ENCODE assay signal across 7 mouse cellular contexts in genomic region chr7:18871031-18871430, GRCm38 (mm10). TPM values are rescaled to one million over a fixed set of nuclear protein-coding genes. Genes with fewer than 3 reads are reported as not detected.
DNase-seq lines count a peak whose midpoint lies in the region; ATAC-seq and TF ChIP-seq lines count a peak whose summit lies in the region.
"Not testable (repeated sequence)": the region's sequence is repeated elsewhere in the genome, so short reads cannot be mapped to it uniquely, and the experiment has no call there.

TSS of gene Pglyrp1 (plus strand) at chr7:18871331.

- not testable (repeated sequence) for H3K36me3 ChIP-seq in hindbrain, embryonic 14.5 days (replicated peaks; ENCODE audit: control insufficient read depth, insufficient read depth); midbrain, postnatal 0 days (ENCODE audit: insufficient read depth, low read length); stomach, embryonic 15.5 days

- ATAC-seq in erythroblast, adult 5-6 weeks (replicated peaks; ENCODE audit: low FRiP score, poor library complexity, severe bottlenecking); hindbrain, embryonic 14.5 days (ENCODE audit: low FRiP score); midbrain, postnatal 0 days (ENCODE audit: low FRiP score); stomach, embryonic 15.5 days (ENCODE audit: insufficient read depth, low FRiP score, low read depth): not testable (repeated sequence)

- not testable (repeated sequence) for H3K4me3 ChIP-seq in hindbrain, embryonic 14.5 days (replicated peaks; ENCODE audit: low read length); lung, adult 2 months (replicated peaks; ENCODE audit: extremely low read depth, low read depth, low read length); midbrain, postnatal 0 days (ENCODE audit: low read depth, low read length); stomach, embryonic 15.5 days (replicated peaks)

- not testable (repeated sequence) for H3K9me3 ChIP-seq in hindbrain, embryonic 14.5 days (ENCODE audit: control insufficient read depth, low read length); midbrain, postnatal 0 days (ENCODE audit: low read length); stomach, embryonic 15.5 days

- not testable (repeated sequence) for TF ChIP-seq POLR2A in lung, adult 2 months (IDR thresholded peaks at IDR 0.05; ENCODE audit: borderline replicate concordance, extremely low read depth, low read depth, low read length)

- not testable (repeated sequence) for H3K27ac ChIP-seq in hindbrain, embryonic 14.5 days; midbrain, postnatal 0 days (ENCODE audit: low read depth, low read length); stomach, embryonic 15.5 days

- not testable (repeated sequence) for H3K9ac ChIP-seq in hindbrain, embryonic 14.5 days; midbrain, postnatal 0 days (replicated peaks; ENCODE audit: low read length, poor library complexity, severe bottlenecking); stomach, embryonic 15.5 days

- TF ChIP-seq CTCF in lung, adult 2 months (IDR thresholded peaks at IDR 0.05; ENCODE audit: insufficient read depth, low read length); midbrain, postnatal 0 days (IDR thresholded peaks at IDR 0.05): not testable (repeated sequence)

- intact Hi-C loops in left cerebral cortex, postnatal 14 days (cut with DNase I) = loop anchor here (10.0 kb wide), 1 partner anchor 1806 kb away; the partner anchor contains the start of gene Hif3a

- not testable (repeated sequence) for DNase-seq in hindbrain, embryonic 14.5 days (ENCODE audit: low spot score); large intestine, adult 2 months (ENCODE audit: low read depth, low spot score); left cerebral cortex, postnatal 14 days (ENCODE audit: low spot score in 2 of 2); lung, adult 2 months; midbrain, postnatal 0 days (ENCODE audit: low spot score)

- no CpG with 5 or more reads among the region's 8 CpGs for WGBS in hindbrain, embryonic 14.5 days
- 80% methylated on average over 1 of the region's 8 CpGs for WGBS in large intestine, adult 2 months
- WGBS in lung, adult 2 months = 90% methylated on average over 1 of the region's 8 CpGs
- WGBS in midbrain, postnatal 0 days = no CpG with 5 or more reads among the region's 8 CpGs
- WGBS in stomach, embryonic 15.5 days = 85% methylated on average over 1 of the region's 8 CpGs

- H3K4me2 ChIP-seq in hindbrain, embryonic 14.5 days (replicated peaks); midbrain, postnatal 0 days (ENCODE audit: low read depth, low read length, poor library complexity, severe bottlenecking); stomach, embryonic 15.5 days: not testable (repeated sequence)

- H3K27me3 ChIP-seq in hindbrain, embryonic 14.5 days (ENCODE audit: control insufficient read depth, insufficient read depth, low read length); midbrain, postnatal 0 days (ENCODE audit: insufficient read depth, low read length); stomach, embryonic 15.5 days (replicated peaks): not testable (repeated sequence)

- H3K4me1 ChIP-seq in hindbrain, embryonic 14.5 days (replicated peaks; ENCODE audit: control insufficient read depth, insufficient read depth, low read length); lung, adult 2 months (ENCODE audit: control insufficient read depth, insufficient read depth, low read length); midbrain, postnatal 0 days (ENCODE audit: insufficient read depth, low read length); stomach, embryonic 15.5 days: not testable (repeated sequence)

RNA-seq across cellular contexts. Expression of gene Pglyrp1, which starts in this region (rescaled TPM):
- total RNA-seq in erythroblast, adult 5-6 weeks (2015; ENCODE audit: low replicate concordance) = 330 and 397 TPM in 2 replicates
- total RNA-seq in erythroblast, adult 5-6 weeks (2017; ENCODE audit: low replicate concordance) = 26.8 and 56.7 TPM in 2 replicates
- polyA plus RNA-seq in hindbrain, embryonic 14.5 days (2014; fragmentation: Nextera tagmentation; extraction: Ambion mirVana) = 24.5 and 25.2 TPM in 2 replicates
- polyA plus RNA-seq in large intestine, adult 2 months (2012; rRNA removed) = 539 and 693 TPM in 2 replicates
- total RNA-seq in left cerebral cortex, postnatal 14 days (2021) = 10 to 100 TPM; 25.1 to 34.5 TPM
- polyA plus RNA-seq in lung, adult 2 months (2012; rRNA removed) = 46.7 and 112 TPM in 2 replicates
- 17.3 and 18.2 TPM in 2 replicates for total RNA-seq in midbrain, postnatal 0 days (2014; rRNA removed)
- polyA plus RNA-seq in midbrain, postnatal 0 days (2015; fragmentation: Nextera tagmentation; extraction: Ambion mirVana) = 26.8 and 27.1 TPM in 2 replicates
- polyA plus RNA-seq in stomach, embryonic 15.5 days (2015; fragmentation: Nextera tagmentation; extraction: Ambion mirVana) = 58.2 and 79.2 TPM in 2 replicates
